Mouse (Mus musculus) ZHBTc4 (cell line): ENCODE measurements around the gene Tas2r120.
A peak's percentile ranks its signal among the peaks of the same experiment; 100 is the strongest.
"Not testable (repeated sequence)": the region's sequence is repeated elsewhere in the genome, so short reads cannot be mapped to it uniquely, and the experiment has no call there.

Source experiments
- DNase-seq: peaks from one replicate; pipeline ENCODE4 v3.0.0-alpha.2; 2011; ENCODE audit warnings: low read depth, low spot score

Gene Tas2r120

GRCm38 (mm10) chr6:132656653-132657052, at the start of gene Tas2r120:
Gene Tas2r120, plus strand, starts transcription at chr6:132656953.
- DNase-seq = no peak

- peak; percentile 48 for DNase-seq
Observed at GRCm38 (mm10) chr6:132649399-132649798, 7.4 kb upstream of the Tas2r120 start.

- no peak for DNase-seq
Observed at GRCm38 (mm10) chr6:132651426-132651825, 5.3 kb upstream of the Tas2r120 start, which contains the start of gene A630073D07Rik. Gene A630073D07Rik, minus strand, starts transcription at chr6:132651526.

GRCm38 (mm10) chr6:132691596-132691995, 34.8 kb downstream of the Tas2r120 start:
- not testable (repeated sequence) for DNase-seq

GRCm38 (mm10) chr6:132700907-132701306, 44.2 kb downstream of the Tas2r120 start, which contains the start of gene Tas2r121:
Gene Tas2r121, minus strand, starts transcription at chr6:132701007.
- DNase-seq = no peak
